Mouse (Mus musculus) hindbrain, embryonic 11.5 days (tissue): ENCODE data around the gene Gcn1l1. TPM values are rescaled to one million over a fixed set of nuclear protein-coding genes. Genes with fewer than 3 reads are reported as not detected.

Experiments used
- ATAC-seq: fragments of 200-750 bp; cut with Nextera tagmentation; 2 replicates; pipeline ENCODE4 v1.8.0; 2017; ENCODE audit warnings: mild to moderate bottlenecking, moderate TSS enrichment, moderate library complexity; ENCODE audit not compliant: low FRiP score
- DNase-seq: peaks from one replicate; pipeline ENCODE4 v3.0.0-alpha.2; 2015; ENCODE audit warnings: low spot score
- H3K27ac ChIP-seq: fragments of 300-500 bp; sonication (generic); 2 replicates; pipeline ENCODE4 v1.5.1; 2014; ENCODE audit warnings: mild to moderate bottlenecking, low read depth, low read length
- H3K27me3 ChIP-seq: fragments of 300-500 bp; sonication (generic); 2 replicates; pipeline ENCODE4 v1.6.1; 2014; ENCODE audit warnings: mild to moderate bottlenecking, low read length, moderate library complexity, mixed read lengths; ENCODE audit not compliant: control insufficient read depth, insufficient read depth
- H3K36me3 ChIP-seq: fragments of 300-500 bp; sonication (generic); 2 replicates; pipeline ENCODE4 v1.6.1; 2014; ENCODE audit warnings: mild to moderate bottlenecking, low read length, moderate library complexity, mixed read lengths; ENCODE audit not compliant: control insufficient read depth, insufficient read depth
- H3K4me1 ChIP-seq: fragments of 300-500 bp; sonication (generic); replicated peaks from 2 replicates; pipeline ENCODE4 v1.6.1; 2014; ENCODE audit warnings: low read length, mixed read lengths; ENCODE audit not compliant: control insufficient read depth, insufficient read depth
- H3K4me2 ChIP-seq: fragments of 300-500 bp; sonication (generic); replicated peaks from 2 replicates; pipeline ENCODE4 v1.6.1; 2014; ENCODE audit warnings: mild to moderate bottlenecking, low read depth, low read length
- H3K4me3 ChIP-seq: fragments of 300-500 bp; sonication (generic); 2 replicates; pipeline ENCODE4 v1.5.1; 2014; ENCODE audit warnings: low read depth, low read length
- H3K9ac ChIP-seq: fragments of 300-500 bp; sonication (generic); 2 replicates; pipeline ENCODE4 v1.6.1; 2014; ENCODE audit warnings: low read depth, low read length
- H3K9me3 ChIP-seq: fragments of 300-500 bp; sonication (generic); 2 replicates; pipeline ENCODE4 v1.6.1; 2016; ENCODE audit warnings: low read length; ENCODE audit not compliant: control insufficient read depth
- WGBS: fragments of 180-500 bp; shearing (Covaris S2); extraction: QIAGEN DNeasy Blood & Tissue Kit; methylation state at CpG from one replicate; pipeline ENCODE4 v1.1.7; 2014; 5-methylcytosine and 5-hydroxymethylcytosine counted together
- polyA plus RNA-seq: library from polyadenylated mRNA; unstranded; fragments of >200 nt; fragmentation: Nextera tagmentation; extraction: Ambion mirVana; gene quantifications from 2 replicates; pipeline ENCODE4 v1.2.1, GENCODE M21; 2014

Gcn1l1 gene
- polyA plus RNA-seq, 1 experiment from 2014 or later, result 39.4 TPM

DNA sequence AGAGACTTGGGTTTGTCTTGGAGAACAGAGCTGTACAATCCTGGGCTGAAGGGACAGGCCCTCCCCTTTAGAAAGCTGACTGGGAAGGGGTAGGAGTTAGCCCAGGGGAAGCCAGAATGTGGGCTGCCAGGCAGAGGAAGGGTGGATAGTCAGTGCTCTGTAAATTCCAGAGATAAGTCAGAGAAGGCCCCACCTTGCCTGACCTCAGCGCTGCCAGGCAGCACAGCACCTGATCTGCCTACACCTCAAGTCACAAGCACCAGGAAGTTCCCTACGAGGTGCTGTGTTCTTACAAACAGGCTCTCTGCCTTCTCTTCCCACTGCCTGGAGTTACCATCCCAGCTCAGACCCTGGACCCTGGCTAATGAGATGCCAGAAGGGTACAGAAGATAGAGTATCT, 105.4 kb downstream of the Gcn1l1 start:
- no peak overlapping the region for H3K4me3 ChIP-seq
- DNase-seq (no peak), ATAC-seq (no peak)
- no peaks in the 10 kb centered on the region for H3K9me3 ChIP-seq
- no peaks in the 10 kb centered on the region for H3K36me3 ChIP-seq
- no peak overlapping the region for H3K4me2 ChIP-seq
- H3K27me3 ChIP-seq, result no peaks in the 10 kb centered on the region
- no peak overlapping the region for H3K9ac ChIP-seq
- WGBS, result 92% methylated on average over 2 of the region's 2 CpGs
- H3K27ac ChIP-seq, result no peak overlapping the region
- no peaks in the 10 kb centered on the region for H3K4me1 ChIP-seq

DNA sequence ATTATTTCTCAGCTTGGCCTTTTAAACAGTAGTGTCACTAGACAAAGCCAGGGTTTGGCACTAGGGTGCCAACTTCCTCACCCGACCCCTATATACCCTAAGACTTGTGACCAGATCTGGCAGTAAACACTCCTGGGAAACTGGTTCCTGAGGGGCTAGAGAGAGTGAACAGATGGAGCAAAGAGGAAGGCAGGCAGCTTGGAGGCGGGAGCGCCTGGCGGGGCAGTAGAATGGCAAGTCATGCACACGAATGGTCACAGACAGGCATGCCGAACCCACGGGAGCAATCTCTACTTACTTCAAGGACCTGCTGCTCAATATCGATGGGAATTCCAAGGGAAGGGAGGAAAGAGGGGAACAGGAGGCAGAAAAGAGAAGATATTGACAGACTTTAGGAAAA, 106.8 kb downstream of the Gcn1l1 start:
- 74% methylated on average over 8 of the region's 8 CpGs for WGBS

More for the DNA sequence above, 106.8 kb downstream of the Gcn1l1 start:
- ATAC-seq (no peak), DNase-seq (no peak)
- Histone ChIP-seq H3K9me3 (no peaks in the 10 kb centered on the region), H3K4me3 (no peak overlapping the region), H3K36me3 (no peaks in the 10 kb centered on the region), H3K4me1 (no peaks in the 10 kb centered on the region), H3K27me3 (no peaks in the 10 kb centered on the region), H3K27ac (no peak overlapping the region), H3K9ac (no peak overlapping the region), H3K4me2 (no peak overlapping the region)

Other genes starting within 250 kb of the Gcn1l1 start
- 305 and 320 TPM in 2 replicates for gene Srsf9, start 238.1 kb upstream of the Gcn1l1 start, polyA plus RNA-seq
- gene Gatc, start 224.1 kb upstream of the Gcn1l1 start, polyA plus RNA-seq, result 43.0 and 51.2 TPM in 2 replicates
- 56.8 and 60.0 TPM in 2 replicates for gene Triap1, start 224.0 kb upstream of the Gcn1l1 start, polyA plus RNA-seq
- 811 and 829 TPM in 2 replicates for gene Cox6a1, start 216.3 kb upstream of the Gcn1l1 start, polyA plus RNA-seq
- gene Msi1, start 135.7 kb upstream of the Gcn1l1 start, polyA plus RNA-seq, result 136 and 141 TPM in 2 replicates
- gene Pla2g1b, start 99.0 kb upstream of the Gcn1l1 start, polyA plus RNA-seq, result 0.56 and 1.1 TPM in 2 replicates
- gene Sirt4, start 80.5 kb upstream of the Gcn1l1 start, polyA plus RNA-seq, result 21.3 and 23.1 TPM in 2 replicates
- gene Pxn, start 58.6 kb upstream of the Gcn1l1 start, polyA plus RNA-seq, result 9.0 and 10.1 TPM in 2 replicates
- gene Rplp0, start 5.8 kb upstream of the Gcn1l1 start, polyA plus RNA-seq, result 1,244 and 1,247 TPM in 2 replicates
- gene Rab35, start 66.7 kb downstream of the Gcn1l1 start, polyA plus RNA-seq, result 18.3 and 18.8 TPM in 2 replicates
- 12.0 and 15.8 TPM in 2 replicates for gene Bicdl1, start 166.4 kb downstream of the Gcn1l1 start, polyA plus RNA-seq